Mouse (Mus musculus): ENCODE results near the gene Apbb2.

The Apbb2 gene

GRCm38 (mm10) chr5:66468331-66469001 is 150.1 kb downstream of the Apbb2 start:
- DNase-seq = no peak

- no peak for DNase-seq
Measured at GRCm38 (mm10) chr5:66462665-66463064, 155.9 kb downstream of the Apbb2 start.

DNA sequence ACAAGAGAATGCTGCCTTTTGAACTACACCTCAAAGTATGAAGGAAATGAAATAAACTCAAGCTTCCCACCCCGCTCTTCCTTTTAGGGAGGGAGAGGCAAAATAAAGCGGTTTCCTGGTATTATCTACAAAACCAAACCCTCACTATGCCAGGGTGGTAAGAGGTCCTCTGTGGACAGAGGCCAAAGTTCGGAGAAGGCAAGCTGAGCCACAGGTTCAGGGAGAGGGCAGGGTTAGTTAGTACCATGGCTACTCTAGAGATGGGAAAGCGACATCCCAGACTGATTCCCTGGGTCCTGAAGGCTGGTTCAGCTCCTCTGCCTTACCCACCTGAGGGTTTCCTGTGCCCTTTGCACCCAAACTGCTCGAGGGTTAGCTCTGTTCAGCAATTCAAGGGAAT is 159.7 kb downstream of the Apbb2 start:
- no peak for DNase-seq

GRCm38 (mm10) chr5:66455271-66455670 is 163.3 kb downstream of the Apbb2 start:
- no peak for DNase-seq

- DNase-seq = no peak
Measured at GRCm38 (mm10) chr5:66454826-66455225, 163.8 kb downstream of the Apbb2 start.

GRCm38 (mm10) chr5:66453106-66453505 is 165.5 kb downstream of the Apbb2 start:
- no peak for DNase-seq

DNA sequence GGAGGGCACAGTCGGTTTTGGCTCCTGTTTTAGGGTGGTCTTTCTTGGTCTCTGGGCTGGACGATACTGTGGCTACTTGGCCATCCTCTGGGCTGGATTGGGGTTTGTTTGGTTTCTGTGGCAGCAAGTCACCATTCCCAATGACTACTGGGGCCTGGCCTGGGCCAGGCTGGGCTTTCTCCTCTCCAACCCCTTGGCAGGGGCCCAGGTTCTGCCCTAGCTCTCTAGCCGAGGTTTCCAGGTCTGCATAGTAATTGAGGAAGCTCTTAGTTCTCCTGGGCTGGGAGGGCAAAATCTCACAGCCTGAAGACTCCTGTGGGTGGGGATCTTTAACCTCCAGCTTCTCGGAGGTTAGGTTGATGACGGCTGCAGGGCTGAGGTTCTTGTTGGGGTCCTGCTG is 167.0 kb downstream of the Apbb2 start:
- DNase-seq = no peak

DNA sequence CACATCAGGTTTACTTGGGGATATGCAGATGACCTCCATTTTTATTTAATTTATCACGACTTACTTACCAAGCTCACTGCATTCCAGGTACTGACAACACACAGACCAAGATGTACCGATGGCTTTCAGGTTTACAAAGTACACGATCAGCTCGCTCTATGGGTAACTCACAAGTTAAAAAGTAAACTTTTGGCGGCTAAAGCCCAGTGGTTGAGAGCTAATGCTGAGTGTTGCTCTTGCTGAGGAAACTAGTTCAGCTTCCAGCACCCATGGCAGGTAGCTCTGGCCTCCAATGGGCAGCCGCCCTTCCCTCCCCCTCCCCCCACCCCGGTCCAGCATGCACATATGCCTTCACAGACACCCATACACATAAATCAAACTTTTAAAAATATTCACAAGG is 173.1 kb downstream of the Apbb2 start:
- DNase-seq = no peak

GRCm38 (mm10) chr5:66442260-66442659 is 176.3 kb downstream of the Apbb2 start:
- peak; percentile 38 for DNase-seq

GRCm38 (mm10) chr5:66436791-66437246 is 181.8 kb downstream of the Apbb2 start:
- no peak for DNase-seq

- no peak for DNase-seq
Measured at GRCm38 (mm10) chr5:66435158-66435557, 183.4 kb downstream of the Apbb2 start.

DNA sequence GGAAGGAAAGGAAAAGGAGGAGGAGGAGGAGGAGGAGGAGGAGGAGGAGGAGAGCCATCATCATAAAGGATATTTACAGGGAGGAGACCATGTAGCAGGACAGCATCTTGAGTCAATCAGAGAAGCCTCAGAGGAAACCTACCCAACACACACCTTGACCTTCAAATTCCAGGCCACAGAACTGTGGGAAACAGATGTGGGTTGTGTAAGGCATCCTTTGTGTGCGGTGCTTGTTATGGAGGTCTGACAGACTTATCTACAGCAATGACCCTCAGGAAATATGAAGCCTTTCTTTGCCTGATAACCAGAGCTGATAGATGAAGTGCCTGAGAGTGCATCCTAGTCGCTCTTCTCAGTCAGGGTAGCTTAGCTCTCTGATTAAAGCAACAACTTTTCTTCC is 189.5 kb downstream of the Apbb2 start:
- DNase-seq = no peak

DNA sequence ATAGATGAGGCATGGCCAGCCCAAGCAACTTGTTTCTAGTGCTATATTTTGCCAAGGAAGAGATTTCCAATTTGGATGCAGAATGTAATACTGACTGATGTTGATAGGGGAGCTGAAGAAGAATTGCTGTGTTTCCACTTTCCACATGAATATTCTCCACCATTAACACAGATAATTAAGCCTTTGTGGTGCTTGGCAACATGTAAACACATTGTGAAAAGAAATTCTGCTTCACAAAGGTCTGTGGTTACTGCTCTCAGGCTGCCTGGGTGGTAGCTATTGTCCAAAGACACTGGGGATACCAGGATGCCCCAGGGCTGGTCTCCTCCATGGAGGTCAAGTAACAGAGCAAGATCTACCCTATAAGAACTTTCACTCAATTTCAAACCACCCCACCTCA is 190.5 kb downstream of the Apbb2 start:
- no peak for DNase-seq

- DNase-seq = no peak
Measured at GRCm38 (mm10) chr5:66423909-66424308, 194.7 kb downstream of the Apbb2 start.

DNA sequence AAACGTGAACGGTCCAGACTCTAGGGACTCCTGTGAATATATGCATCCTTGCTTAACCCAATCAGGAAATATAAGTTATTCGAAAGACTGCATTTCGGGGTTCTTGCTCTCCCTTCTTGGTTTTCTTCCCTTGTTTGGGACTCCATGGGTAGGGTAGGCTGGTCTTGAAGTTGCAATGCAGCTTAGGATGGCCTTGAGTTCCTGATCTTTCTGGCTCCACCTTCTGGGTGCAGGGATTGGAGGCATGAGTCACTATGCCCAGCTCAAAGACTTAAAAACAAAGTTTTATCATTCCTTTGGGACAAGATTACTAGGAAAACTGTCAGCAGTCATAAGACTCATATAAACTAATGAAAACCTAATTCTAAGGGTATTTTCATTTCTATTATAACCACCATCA is 195.1 kb downstream of the Apbb2 start:
- DNase-seq = no peak

DNA sequence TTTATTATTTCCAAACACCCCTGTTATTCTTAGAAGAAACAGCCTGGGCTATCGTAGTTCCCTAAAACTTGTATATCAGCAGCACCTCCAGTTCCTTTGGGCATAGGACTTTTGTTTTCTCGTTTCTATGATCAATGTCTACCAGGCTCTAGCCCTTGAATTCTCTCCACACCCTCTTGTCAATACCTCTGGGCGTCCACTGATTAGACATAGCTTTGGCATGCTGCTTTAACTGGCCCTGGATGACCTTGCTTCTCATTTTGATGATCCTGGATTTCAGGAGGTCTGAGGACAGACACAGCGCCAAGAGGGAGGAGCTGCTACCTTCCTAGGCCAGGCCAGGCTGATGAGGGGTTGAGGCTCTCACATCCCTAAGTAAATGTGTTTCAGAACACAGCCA is 196.6 kb downstream of the Apbb2 start:
- DNase-seq = no peak

DNA sequence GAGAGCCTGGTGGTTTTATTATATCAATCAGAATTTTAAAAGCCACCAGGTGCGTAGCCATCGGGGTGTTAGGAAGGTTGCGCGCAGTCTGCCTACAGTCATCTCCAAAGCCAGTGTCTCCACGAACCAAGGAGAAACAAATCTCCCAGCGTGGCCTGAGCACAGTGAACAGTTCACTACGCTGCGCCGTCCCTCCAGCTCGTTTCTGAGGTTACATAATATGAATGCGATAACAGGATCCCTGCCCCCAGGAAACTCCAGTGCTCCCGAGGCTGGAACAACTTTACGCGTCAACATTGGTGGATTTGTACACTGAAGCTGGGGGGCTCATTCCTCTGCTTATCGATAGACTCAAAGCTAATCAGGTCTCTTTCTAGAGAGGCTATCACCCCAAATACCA is 197.4 kb downstream of the Apbb2 start:
- no peak for DNase-seq

DNA sequence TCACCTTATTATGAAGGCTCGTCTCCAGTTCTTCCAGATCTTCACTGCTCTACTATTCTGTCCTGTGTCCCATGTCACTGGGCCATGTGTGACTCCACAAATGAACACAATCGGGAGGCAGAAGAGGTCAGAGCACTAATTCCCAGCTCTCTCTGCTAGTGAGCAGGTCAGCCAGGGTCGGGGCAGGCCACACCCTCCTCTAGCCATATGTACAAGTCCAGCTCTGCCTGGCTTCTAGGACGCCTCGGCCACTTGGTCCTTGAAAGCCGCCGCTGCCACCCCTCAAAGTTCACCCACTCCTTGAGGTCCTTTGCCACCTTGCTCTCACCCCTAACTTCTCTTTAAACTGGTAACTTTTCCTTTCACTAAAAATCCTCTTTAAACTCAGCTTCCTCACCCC is 198.6 kb downstream of the Apbb2 start:
- no peak for DNase-seq

DNA sequence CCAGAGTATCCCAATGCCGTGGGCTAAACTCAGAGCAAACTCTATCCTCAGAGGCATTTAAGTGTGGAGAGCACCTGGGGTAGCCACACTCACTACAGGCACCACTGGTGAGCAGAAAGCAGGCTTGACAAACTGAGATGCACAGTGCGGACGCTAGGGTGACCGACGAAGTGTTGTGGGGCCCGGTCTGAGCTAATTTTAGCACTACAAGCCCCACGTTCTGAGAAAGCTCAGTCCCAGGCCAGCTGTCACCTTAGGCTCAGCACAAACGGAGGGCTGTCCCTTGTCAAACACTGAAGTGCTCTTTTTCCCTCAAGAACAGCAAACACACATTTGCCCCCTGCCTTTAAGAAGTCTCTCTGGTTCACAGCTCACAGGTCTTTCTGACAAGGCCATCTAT is 201.3 kb downstream of the Apbb2 start:
- DNase-seq = no peak

GRCm38 (mm10) chr5:66415700-66416543 is 202.7 kb downstream of the Apbb2 start:
- DNase-seq = no peak

- no peak for DNase-seq
Measured at GRCm38 (mm10) chr5:66415033-66415697, 203.4 kb downstream of the Apbb2 start.

DNA sequence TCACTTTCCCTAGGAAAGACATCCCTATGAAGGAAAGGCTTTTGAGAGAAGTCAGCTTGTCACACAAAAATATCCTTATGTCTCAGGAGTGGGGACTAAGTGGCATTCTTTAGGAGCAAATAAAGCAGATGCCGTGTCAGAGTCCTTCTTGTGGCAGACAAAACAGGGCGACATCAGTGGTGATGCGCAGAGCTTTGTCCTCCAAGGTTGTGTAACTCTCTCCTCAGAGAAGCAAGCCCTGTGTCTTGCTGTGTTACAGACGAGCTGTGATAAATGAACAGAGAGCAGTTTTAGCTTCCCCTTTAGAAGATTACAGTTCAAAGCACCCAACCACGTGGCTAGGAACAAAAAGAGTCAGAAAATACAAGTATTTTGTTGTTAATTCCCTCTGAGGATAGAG is 205.2 kb downstream of the Apbb2 start:
- DNase-seq = no peak

DNA sequence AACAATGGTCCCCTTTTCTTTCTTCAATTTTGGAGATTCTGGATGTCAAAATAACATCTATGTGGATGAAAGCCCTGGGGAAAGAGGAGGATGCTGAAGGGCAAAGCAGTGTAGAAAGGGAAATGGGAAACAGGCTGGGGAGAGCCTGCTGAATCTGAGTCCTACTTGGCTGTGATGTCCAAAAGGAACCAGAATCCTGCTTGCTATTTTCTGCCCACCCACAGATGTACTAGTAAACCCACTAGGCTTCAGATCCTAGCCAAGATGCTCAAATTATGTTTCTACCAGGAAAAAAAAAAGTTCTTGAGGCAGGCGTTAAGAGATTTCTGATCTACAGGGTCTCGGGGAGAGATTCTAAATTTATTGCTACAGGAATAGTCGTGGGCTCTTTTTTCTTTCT is 205.8 kb downstream of the Apbb2 start:
- peak; percentile 51 for DNase-seq

- no peak for DNase-seq
Measured at GRCm38 (mm10) chr5:66408546-66408945, 210.0 kb downstream of the Apbb2 start.

All from right cerebral cortex, adult 18-20 months (tissue).